Mouse (Mus musculus) C2C12 (cell line): ENCODE results near the gene Mtx1. TPM values are rescaled to one million over a fixed set of nuclear protein-coding genes. Genes with fewer than 3 reads are reported as not detected.

Source experiments
- H3K27me3 ChIP-seq: one replicate; pipeline ENCODE4 v1.6.1; 2011; ENCODE audit not compliant: control insufficient read depth, insufficient read depth, insufficient read length
- H3K36me3 ChIP-seq: one replicate; pipeline ENCODE4 v1.6.1; 2011; ENCODE audit not compliant: control insufficient read depth, insufficient read depth
- H3K4me3 ChIP-seq: one replicate; pipeline ENCODE4 v1.5.1; 2011; ENCODE audit warnings: mild to moderate bottlenecking, control low read depth; ENCODE audit not compliant: poor library complexity, insufficient read depth, severe bottlenecking
- H3K79me2 ChIP-seq: one replicate; pipeline ENCODE4 v1.6.1; 2011; ENCODE audit not compliant: control insufficient read depth, insufficient read depth
- H3K79me3 ChIP-seq: one replicate; pipeline ENCODE4 v1.6.1; 2011; ENCODE audit warnings: low read depth, control low read depth
- H3ac ChIP-seq: one replicate; pipeline ENCODE3; 2011; ENCODE audit warnings: low read depth; ENCODE audit not compliant: control insufficient read depth, insufficient read length
- CEBPB ChIP-seq: IDR thresholded peaks from one replicate; pipeline ENCODE4 v1.6.1; 2011; ENCODE audit warnings: low read depth, mild to moderate bottlenecking, control low read depth, moderate library complexity
- CTCF ChIP-seq: IDR thresholded peaks from one replicate; pipeline ENCODE4 v1.5.1; 2011; ENCODE audit not compliant: control insufficient read depth, insufficient read depth, insufficient read length
- FOSL1 ChIP-seq: IDR thresholded peaks from one replicate; pipeline ENCODE4 v1.8.0; 2011; ENCODE audit warnings: mild to moderate bottlenecking, low read length; ENCODE audit not compliant: poor library complexity, insufficient read depth, severe bottlenecking
- MAX ChIP-seq: IDR thresholded peaks from one replicate; pipeline ENCODE4 v1.6.1; 2011; ENCODE audit warnings: mild to moderate bottlenecking, control low read depth
- MYOD1 ChIP-seq: IDR thresholded peaks from one replicate; pipeline ENCODE4 v1.6.1; 2011; ENCODE audit warnings: low read depth; ENCODE audit not compliant: control insufficient read depth, insufficient read length
- MYOG ChIP-seq: IDR thresholded peaks from one replicate; pipeline ENCODE4 v1.6.1; 2011; ENCODE audit not compliant: control insufficient read depth, insufficient read length; ENCODE audit errors: extremely low read depth
- USF1 ChIP-seq: IDR thresholded peaks from one replicate; pipeline ENCODE4 v1.6.1; 2011; ENCODE audit warnings: low read depth, mild to moderate bottlenecking, control low read depth, moderate library complexity
- polyA plus RNA-seq: library from polyadenylated mRNA; unstranded; fragments of >200 nt; fragmentation: generic; extraction: Trizol; gene quantifications from one replicate; pipeline ENCODE4 v1.2.1, GENCODE M21; 2012; ENCODE audit warnings: missing spikeins

Gene Mtx1
- polyA plus RNA-seq, 1 experiment: 248 TPM

DNA sequence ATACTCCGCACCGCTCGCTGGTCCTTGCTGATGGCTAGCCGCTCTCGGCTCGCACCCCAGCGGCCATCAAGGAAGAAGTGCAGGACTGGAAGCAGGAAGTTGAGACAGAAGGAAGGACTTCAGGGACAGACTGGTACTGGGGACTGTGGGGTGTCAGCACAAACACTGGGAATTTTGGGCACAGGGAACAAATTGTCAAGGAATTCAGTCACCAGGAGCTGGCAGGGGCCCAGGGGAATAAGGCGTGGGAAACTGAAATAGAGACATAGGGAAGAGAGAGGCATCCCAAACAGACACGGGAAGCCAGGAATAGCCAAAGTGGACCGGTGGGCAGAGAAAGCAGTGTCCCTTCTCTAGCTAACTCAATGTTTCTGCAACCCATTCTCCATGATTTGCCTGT is 9.6 kb upstream of the Mtx1 start:
- H3K79me3 ChIP-seq: no peaks in the 10 kb centered on the region
- H3K27me3 ChIP-seq: no peaks in the 10 kb centered on the region
- H3ac ChIP-seq: no peak overlapping the region
- H3K4me3 ChIP-seq: no peak overlapping the region
- no peak for TF ChIP-seq FOSL1
- no peak for TF ChIP-seq MYOG
- no peak for TF ChIP-seq MYOD1
- no peak for TF ChIP-seq USF1
- TF ChIP-seq MAX: no peak
- TF ChIP-seq CTCF: no peak
- no peak for TF ChIP-seq CEBPB
- no peaks in the 10 kb centered on the region for H3K36me3 ChIP-seq
- H3K79me2 ChIP-seq: no peaks in the 10 kb centered on the region

DNA sequence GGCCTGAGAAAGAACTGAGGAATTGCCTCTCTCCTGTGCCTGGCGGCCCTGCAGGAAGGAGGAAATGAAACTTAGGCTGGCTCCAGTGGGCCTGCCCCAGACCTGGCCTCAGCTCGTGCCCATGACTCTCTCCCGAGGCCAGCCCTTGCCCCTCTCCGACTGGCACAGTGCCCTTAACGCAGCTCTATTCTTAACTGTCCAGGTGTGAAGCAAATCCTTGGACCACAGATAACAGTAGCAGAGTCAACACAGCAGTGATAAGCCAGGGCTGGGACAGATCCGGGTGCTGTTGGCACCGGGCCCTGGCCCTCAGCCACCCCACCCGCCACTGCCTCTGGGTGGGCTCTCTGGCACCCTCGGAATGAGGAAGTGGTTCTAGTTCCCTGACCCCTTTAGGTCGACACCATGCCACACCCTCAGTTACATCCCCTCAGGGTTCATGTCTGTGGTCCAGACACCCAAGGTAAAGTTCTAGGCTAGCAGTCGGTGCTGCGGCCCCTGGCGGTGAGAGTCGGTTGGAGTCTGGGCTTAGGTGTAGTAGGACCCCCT is 6.7 kb upstream of the Mtx1 start:
- Histone ChIP-seq H3K79me3 (no peaks in the 10 kb centered on the region), H3K4me3 (no peak overlapping the region), H3ac (no peak overlapping the region), H3K36me3 (no peaks in the 10 kb centered on the region), H3K27me3 (no peaks in the 10 kb centered on the region), H3K79me2 (no peaks in the 10 kb centered on the region)
- no peak for TF ChIP-seq USF1
- no peak for TF ChIP-seq CTCF
- TF ChIP-seq MYOG: no peak
- TF ChIP-seq MAX: no peak
- TF ChIP-seq CEBPB: no peak
- TF ChIP-seq FOSL1: no peak
- TF ChIP-seq MYOD1: no peak

DNA sequence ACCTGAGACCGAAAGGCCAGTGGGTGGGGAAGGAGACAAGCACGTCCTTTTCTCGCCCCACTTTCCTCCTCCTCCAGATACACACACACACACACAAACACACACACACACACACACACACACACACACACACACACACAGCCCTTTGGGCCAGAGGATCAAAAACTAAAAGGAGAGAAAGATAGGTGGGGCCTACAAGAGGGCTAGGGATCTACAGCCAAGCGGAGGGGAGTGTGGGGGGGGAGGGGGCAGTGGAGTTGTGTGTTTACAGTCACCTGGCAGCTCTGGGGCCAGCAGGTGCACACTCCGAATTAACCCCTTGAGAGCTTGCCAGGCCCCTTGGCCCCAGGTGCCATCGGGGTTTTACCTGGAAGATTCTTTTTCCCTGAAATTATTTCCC is 5.7 kb upstream of the Mtx1 start:
- Histone ChIP-seq H3K4me3 (no peak overlapping the region), H3K27me3 (no peaks in the 10 kb centered on the region), H3ac (no peak overlapping the region), H3K36me3 (no peaks in the 10 kb centered on the region), H3K79me2 (no peaks in the 10 kb centered on the region), H3K79me3 (no peaks in the 10 kb centered on the region)
- TF ChIP-seq FOSL1 (no peak), CTCF (no peak)

DNA sequence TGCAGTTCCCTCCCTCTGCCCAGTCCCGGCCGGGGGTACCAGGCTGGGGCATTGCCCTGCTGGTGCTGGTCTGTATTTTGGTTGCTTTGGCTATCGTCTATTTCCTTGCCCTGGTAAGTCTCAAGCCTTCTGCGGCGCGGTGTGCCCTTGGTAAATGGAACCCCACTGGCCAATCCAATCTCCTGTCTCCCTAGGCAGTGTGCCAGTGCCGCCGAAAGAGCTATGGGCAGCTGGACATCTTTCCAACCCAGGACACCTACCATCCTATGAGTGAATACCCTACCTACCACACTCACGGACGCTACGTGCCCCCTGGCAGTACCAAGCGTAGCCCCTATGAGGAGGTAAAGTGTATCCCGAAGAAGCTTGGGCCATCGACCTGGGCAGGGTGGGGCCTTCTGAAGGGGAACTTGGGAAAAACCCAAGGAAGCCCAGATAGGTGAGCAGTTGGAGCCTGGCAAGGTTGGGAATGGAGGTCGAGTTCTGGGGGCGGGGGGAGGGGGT is 4.9 kb upstream of the Mtx1 start:
- no peaks in the 10 kb centered on the region for H3K79me3 ChIP-seq
- H3K27me3 ChIP-seq: no peaks in the 10 kb centered on the region
- no peak overlapping the region for H3K4me3 ChIP-seq
- no peaks in the 10 kb centered on the region for H3K36me3 ChIP-seq
- no peak for TF ChIP-seq MAX
- no peak for TF ChIP-seq MYOD1
- TF ChIP-seq CEBPB: no peak
- TF ChIP-seq MYOG: no peak
- TF ChIP-seq CTCF: no peak
- TF ChIP-seq USF1: no peak
- no peak for TF ChIP-seq FOSL1
- no peak overlapping the region for H3ac ChIP-seq
- no peaks in the 10 kb centered on the region for H3K79me2 ChIP-seq

DNA sequence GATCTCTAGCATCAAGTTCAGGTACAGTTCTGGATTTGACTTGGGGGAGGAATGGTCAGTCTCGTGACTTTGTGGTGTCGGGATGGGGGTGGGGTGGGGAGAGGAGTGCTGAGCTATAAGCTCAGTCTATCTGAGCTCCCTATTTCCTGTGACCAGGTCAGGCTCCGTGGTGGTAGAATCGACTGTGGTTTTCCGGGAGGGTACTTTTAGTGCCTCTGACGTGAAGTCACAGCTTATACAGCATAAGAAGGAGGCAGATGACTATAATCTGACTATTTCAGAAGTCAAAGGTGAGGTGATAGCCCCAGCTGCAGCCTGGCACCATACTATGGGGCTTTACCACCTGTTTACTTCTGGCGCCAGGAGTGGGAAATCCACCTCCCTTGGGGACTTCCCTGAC is 4.5 kb upstream of the Mtx1 start:
- Histone ChIP-seq H3K36me3 (no peaks in the 10 kb centered on the region), H3K27me3 (no peaks in the 10 kb centered on the region), H3K79me3 (no peaks in the 10 kb centered on the region), H3K4me3 (no peak overlapping the region), H3ac (no peak overlapping the region), H3K79me2 (no peaks in the 10 kb centered on the region)
- TF ChIP-seq MYOD1 (peak; percentile 59), USF1 (no peak)

DNA sequence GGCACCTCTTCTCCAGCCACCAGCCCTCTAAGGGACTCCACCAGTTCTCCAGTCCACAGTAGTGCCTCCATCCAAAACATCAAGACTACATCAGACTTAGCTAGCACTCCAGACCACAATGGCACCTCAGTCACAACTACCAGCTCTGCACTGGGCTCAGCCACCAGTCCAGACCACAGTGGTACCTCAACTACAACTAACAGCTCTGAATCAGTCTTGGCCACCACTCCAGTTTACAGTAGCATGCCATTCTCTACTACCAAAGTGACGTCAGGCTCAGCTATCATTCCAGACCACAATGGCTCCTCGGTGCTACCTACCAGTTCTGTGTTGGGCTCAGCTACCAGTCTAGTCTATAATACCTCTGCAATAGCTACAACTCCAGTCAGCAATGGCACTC is 3.7 kb upstream of the Mtx1 start:
- no peaks in the 10 kb centered on the region for H3K36me3 ChIP-seq
- H3K79me2 ChIP-seq: no peaks in the 10 kb centered on the region
- no peak overlapping the region for H3ac ChIP-seq
- no peak for TF ChIP-seq FOSL1
- TF ChIP-seq USF1: no peak
- TF ChIP-seq MAX: no peak
- no peak for TF ChIP-seq CTCF
- no peak for TF ChIP-seq CEBPB
- TF ChIP-seq MYOG: no peak
- TF ChIP-seq MYOD1: no peak
- no peaks in the 10 kb centered on the region for H3K79me3 ChIP-seq
- no peaks in the 10 kb centered on the region for H3K27me3 ChIP-seq
- no peak overlapping the region for H3K4me3 ChIP-seq
